In the genomic region with DNA sequence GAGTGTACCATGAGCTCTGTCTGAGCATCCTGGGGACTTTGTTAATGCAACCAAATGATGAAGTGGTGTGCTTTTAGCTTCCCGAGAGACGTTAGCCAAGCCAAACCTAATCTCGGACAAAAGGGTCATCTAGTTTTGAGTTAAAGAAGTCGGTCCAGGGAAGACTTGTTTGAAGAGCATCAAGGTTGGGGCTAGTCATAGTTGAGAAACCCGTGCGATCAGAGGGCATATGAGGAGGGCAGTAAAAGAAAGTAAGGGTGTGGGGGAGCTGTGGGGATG, we compare ENCODE assay signal across 8 mouse cellular contexts. TPM values are rescaled to one million over a fixed set of nuclear protein-coding genes. Genes with fewer than 3 reads are reported as not detected.
DNase-seq lines count a peak whose midpoint lies in the region; ATAC-seq and TF ChIP-seq lines count a peak whose summit lies in the region.
"Had no signal": no experiment of that assay in that cellular context is flagged by ENCODE, and none has a peak within 500 bp of the region (broad histone marks: within the 10 kb centered on the region; RNA-seq: fewer than 3 reads in every experiment).

No protein-coding gene starts in this region.

- no peak for ATAC-seq in lung, postnatal 0 days
- ATAC-seq in limb, embryonic 12.5 days (ENCODE audit: insufficient number of reproducible peaks, insufficient read depth, low FRiP score, low TSS enrichment, low read depth), result no peak
- no peak for ATAC-seq in stomach, embryonic 15.5 days (ENCODE audit: insufficient read depth, low FRiP score, low read depth)

- DNase-seq in lung, postnatal 0 days (ENCODE audit: low spot score), result no peak
- DNase-seq in lung, postnatal 10 days, result no peak
- no peak for DNase-seq in cerebellum, postnatal 14 days
- DNase-seq in right cerebral cortex, adult 18-20 months, result no peak
- DNase-seq: cerebellum, adult 11 months had no signal

- TF ChIP-seq EP300 in lung, postnatal 0 days (IDR thresholded peaks at IDR 0.05), result no peak

- H3K9ac ChIP-seq in lung, postnatal 0 days (replicated peaks; ENCODE audit: low read depth), result peak overlapping the region; percentile 57
- H3K9ac ChIP-seq in limb, embryonic 12.5 days (replicated peaks), result peak overlapping the region; percentile 82
- H3K9ac ChIP-seq in stomach, embryonic 15.5 days, result peak overlapping the region; percentile 77

- H3K27me3 ChIP-seq in lung, postnatal 0 days (replicated peaks; ENCODE audit: insufficient read depth, low read length), result no peaks in the 10 kb centered on the region
- H3K27me3 ChIP-seq in limb, embryonic 12.5 days, result no peaks in the 10 kb centered on the region
- H3K27me3 ChIP-seq in stomach, embryonic 15.5 days (replicated peaks), result no peaks in the 10 kb centered on the region

- 0 out of 2 replicates have a peak, but pooled peaks cover 3% of the 10 kb centered on the region for H3K4me1 ChIP-seq in lung, postnatal 0 days (ENCODE audit: insufficient read depth, low read depth, low read length)
- H3K4me1 ChIP-seq in embryonic fibroblast, embryonic 13.5 days (ENCODE audit: control insufficient read depth, insufficient read depth, low read length), result peaks cover 2% of the 10 kb centered on the region; the same call in 1 of the 2 replicates
- H3K4me1 ChIP-seq in limb, embryonic 12.5 days (replicated peaks), result peaks cover 15% of the 10 kb centered on the region
- peaks cover 12% of the 10 kb centered on the region for H3K4me1 ChIP-seq in stomach, embryonic 15.5 days

- H3K27ac ChIP-seq in lung, postnatal 0 days (ENCODE audit: low read length), result peak overlapping the region; percentile 63
- peak overlapping the region; percentile 59 for H3K27ac ChIP-seq in embryonic fibroblast, embryonic 13.5 days (ENCODE audit: insufficient read depth, low read length)
- H3K27ac ChIP-seq in limb, embryonic 12.5 days, result peak overlapping the region; percentile 77
- peak overlapping the region; percentile 77 for H3K27ac ChIP-seq in stomach, embryonic 15.5 days

- peak overlapping the region; percentile 51 for H3K4me3 ChIP-seq in lung, postnatal 0 days (ENCODE audit: low read depth, low read length)
- H3K4me3 ChIP-seq in embryonic fibroblast, embryonic 13.5 days (ENCODE audit: insufficient read depth, low read length), result peak overlapping the region; percentile 89
- H3K4me3 ChIP-seq in limb, embryonic 12.5 days (replicated peaks), result peak overlapping the region; percentile 61
- peak overlapping the region; percentile 69 for H3K4me3 ChIP-seq in stomach, embryonic 15.5 days (replicated peaks)

- H3K9me3 ChIP-seq in lung, postnatal 0 days (ENCODE audit: low read length), result no peaks in the 10 kb centered on the region
- no peaks in the 10 kb centered on the region for H3K9me3 ChIP-seq in limb, embryonic 12.5 days
- no peaks in the 10 kb centered on the region for H3K9me3 ChIP-seq in stomach, embryonic 15.5 days

- peaks cover 34% of the 10 kb centered on the region for H3K36me3 ChIP-seq in lung, postnatal 0 days (ENCODE audit: insufficient read depth, low read length)
- H3K36me3 ChIP-seq in limb, embryonic 12.5 days, result peaks cover 74% of the 10 kb centered on the region
- H3K36me3 ChIP-seq in stomach, embryonic 15.5 days, result peaks cover 51% of the 10 kb centered on the region

- H3K4me2 ChIP-seq in lung, postnatal 0 days (replicated peaks; ENCODE audit: low read depth, low read length), result peak overlapping the region; percentile 79
- H3K4me2 ChIP-seq in limb, embryonic 12.5 days, result peak overlapping the region; percentile 87
- H3K4me2 ChIP-seq in stomach, embryonic 15.5 days, result peak overlapping the region; percentile 85

- TF ChIP-seq CTCF in lung, postnatal 0 days (IDR thresholded peaks at IDR 0.05), result no peak
- no peak for TF ChIP-seq CTCF in embryonic fibroblast, embryonic 13.5 days (IDR thresholded peaks at IDR 0.05; ENCODE audit: borderline replicate concordance, insufficient read depth, low read length)

- no peak for TF ChIP-seq POLR2A in embryonic fibroblast, embryonic 13.5 days (IDR thresholded peaks at IDR 0.05; ENCODE audit: low read depth, low read length)

- WGBS in lung, postnatal 0 days, result 3% methylated on average over 6 of the region's 6 CpGs
- WGBS in limb, embryonic 12.5 days, result 9% methylated on average over 6 of the region's 6 CpGs
- 4% methylated on average over 6 of the region's 6 CpGs for WGBS in stomach, embryonic 15.5 days

RNA-seq across cellular contexts. Expression of a gene that starts 0.8 kb away (rescaled TPM):
- 89.6 and 94.2 TPM in 2 replicates for polyA plus RNA-seq in lung, postnatal 0 days (2015; fragmentation: Nextera tagmentation; extraction: Ambion mirVana)
- polyA plus RNA-seq in embryonic fibroblast, embryonic 13.5 days (2011; ENCODE audit: insufficient read length, low read depth, missing spikeins), result 75.7 and 91.2 TPM in 2 replicates
- polyA plus RNA-seq in limb, embryonic 12.5 days (2016; fragmentation: Nextera tagmentation; extraction: Ambion mirVana), result 102 and 107 TPM in 2 replicates
- 103 and 106 TPM in 2 replicates for polyA plus RNA-seq in stomach, embryonic 15.5 days (2015; fragmentation: Nextera tagmentation; extraction: Ambion mirVana)

RNA-seq across cellular contexts. Expression of a gene that starts 4.9 kb away (rescaled TPM):
- polyA plus RNA-seq in lung, postnatal 0 days (2015; fragmentation: Nextera tagmentation; extraction: Ambion mirVana), result 6.6 and 8.4 TPM in 2 replicates
- 46.9 and 49.5 TPM in 2 replicates for polyA plus RNA-seq in embryonic fibroblast, embryonic 13.5 days (2011; ENCODE audit: insufficient read length, low read depth, missing spikeins)
- 27.4 and 33.8 TPM in 2 replicates for polyA plus RNA-seq in limb, embryonic 12.5 days (2016; fragmentation: Nextera tagmentation; extraction: Ambion mirVana)
- polyA plus RNA-seq in stomach, embryonic 15.5 days (2015; fragmentation: Nextera tagmentation; extraction: Ambion mirVana), result 21.1 and 22.1 TPM in 2 replicates

RNA-seq across cellular contexts. Expression of a gene that starts 13.5 kb away (rescaled TPM):
- 16.2 and 17.7 TPM in 2 replicates for polyA plus RNA-seq in lung, postnatal 0 days (2015; fragmentation: Nextera tagmentation; extraction: Ambion mirVana)
- polyA plus RNA-seq in embryonic fibroblast, embryonic 13.5 days (2011; ENCODE audit: insufficient read length, low read depth, missing spikeins), result 45.3 and 57.5 TPM in 2 replicates
- polyA plus RNA-seq in limb, embryonic 12.5 days (2016; fragmentation: Nextera tagmentation; extraction: Ambion mirVana), result 50.3 and 54.7 TPM in 2 replicates
- polyA plus RNA-seq in stomach, embryonic 15.5 days (2015; fragmentation: Nextera tagmentation; extraction: Ambion mirVana), result 26.3 and 26.7 TPM in 2 replicates

RNA-seq across cellular contexts. Expression of a gene that starts 18.1 kb away (rescaled TPM):
- polyA plus RNA-seq in lung, postnatal 0 days (2015; fragmentation: Nextera tagmentation; extraction: Ambion mirVana), result 0.19 and 0.31 TPM in 2 replicates
- 0.32 and 1.0 TPM in 2 replicates for polyA plus RNA-seq in embryonic fibroblast, embryonic 13.5 days (2011; ENCODE audit: insufficient read length, low read depth, missing spikeins)
- polyA plus RNA-seq in limb, embryonic 12.5 days (2016; fragmentation: Nextera tagmentation; extraction: Ambion mirVana), result 2.2 and 2.8 TPM in 2 replicates
- 2.4 and 2.6 TPM in 2 replicates for polyA plus RNA-seq in stomach, embryonic 15.5 days (2015; fragmentation: Nextera tagmentation; extraction: Ambion mirVana)

RNA-seq across cellular contexts. Expression of a gene that starts 24.7 kb away (rescaled TPM):
- polyA plus RNA-seq in lung, postnatal 0 days (2015; fragmentation: Nextera tagmentation; extraction: Ambion mirVana), result 44.4 and 46.5 TPM in 2 replicates
- 86.8 and 103 TPM in 2 replicates for polyA plus RNA-seq in embryonic fibroblast, embryonic 13.5 days (2011; ENCODE audit: insufficient read length, low read depth, missing spikeins)
- polyA plus RNA-seq in limb, embryonic 12.5 days (2016; fragmentation: Nextera tagmentation; extraction: Ambion mirVana), result 26.3 and 28.8 TPM in 2 replicates
- polyA plus RNA-seq in stomach, embryonic 15.5 days (2015; fragmentation: Nextera tagmentation; extraction: Ambion mirVana), result 40.1 and 41.2 TPM in 2 replicates
